Mouse (Mus musculus) embryonic facial prominence, embryonic 13.5 days (tissue): ENCODE data around the gene Trim58. TPM values are rescaled to one million over a fixed set of nuclear protein-coding genes. Genes with fewer than 3 reads are reported as not detected.

ENCODE experiments used
- ATAC-seq: fragments of 200-750 bp; cut with Nextera tagmentation; 2 replicates; pipeline ENCODE4 v1.8.0; 2017; ENCODE audit warnings: low read depth; ENCODE audit not compliant: insufficient number of reproducible peaks, insufficient read depth, low FRiP score, low TSS enrichment
- H3K27ac ChIP-seq: fragments of 300-500 bp; sonication (generic); 2 replicates; pipeline ENCODE4 v1.5.1; 2015; ENCODE audit warnings: moderate library complexity, mild to moderate bottlenecking, inconsistent platforms
- H3K27me3 ChIP-seq: fragments of 300-500 bp; sonication (generic); 2 replicates; pipeline ENCODE4 v1.6.1; 2015; ENCODE audit warnings: mild to moderate bottlenecking, inconsistent platforms
- H3K36me3 ChIP-seq: fragments of 300-500 bp; sonication (generic); 2 replicates; pipeline ENCODE4 v1.6.1; 2015; ENCODE audit warnings: mild to moderate bottlenecking, inconsistent platforms
- H3K4me1 ChIP-seq: fragments of 300-500 bp; sonication (generic); 2 replicates; pipeline ENCODE4 v1.6.1; 2015; ENCODE audit warnings: inconsistent platforms
- H3K4me2 ChIP-seq: fragments of 300-500 bp; sonication (generic); 2 replicates; pipeline ENCODE4 v1.6.1; 2015; ENCODE audit warnings: moderate library complexity, mild to moderate bottlenecking, inconsistent platforms
- H3K4me3 ChIP-seq: fragments of 300-500 bp; sonication (generic); 2 replicates; pipeline ENCODE4 v1.5.1; 2015; ENCODE audit warnings: mild to moderate bottlenecking, inconsistent platforms
- H3K9ac ChIP-seq: fragments of 300-500 bp; sonication (generic); 2 replicates; pipeline ENCODE4 v1.6.1; 2015; ENCODE audit warnings: mild to moderate bottlenecking, inconsistent platforms
- H3K9me3 ChIP-seq: fragments of 300-500 bp; sonication (generic); 2 replicates; pipeline ENCODE4 v1.6.1; 2016; ENCODE audit warnings: inconsistent platforms
- WGBS: fragments of 180-500 bp; shearing (Covaris S2); methylation state at CpG from one replicate; pipeline ENCODE4 v1.1.7; 2015; ENCODE audit warnings: mixed read lengths; 5-methylcytosine and 5-hydroxymethylcytosine counted together
- polyA plus RNA-seq: library from polyadenylated mRNA; unstranded; fragments of >200 nt; fragmentation: Nextera tagmentation; extraction: Ambion mirVana; gene quantifications from 2 replicates; pipeline ENCODE4 v1.2.1, GENCODE M21; 2015

Trim58 gene
- polyA plus RNA-seq, 1 experiment from 2014 or later: 0.13 TPM

DNA sequence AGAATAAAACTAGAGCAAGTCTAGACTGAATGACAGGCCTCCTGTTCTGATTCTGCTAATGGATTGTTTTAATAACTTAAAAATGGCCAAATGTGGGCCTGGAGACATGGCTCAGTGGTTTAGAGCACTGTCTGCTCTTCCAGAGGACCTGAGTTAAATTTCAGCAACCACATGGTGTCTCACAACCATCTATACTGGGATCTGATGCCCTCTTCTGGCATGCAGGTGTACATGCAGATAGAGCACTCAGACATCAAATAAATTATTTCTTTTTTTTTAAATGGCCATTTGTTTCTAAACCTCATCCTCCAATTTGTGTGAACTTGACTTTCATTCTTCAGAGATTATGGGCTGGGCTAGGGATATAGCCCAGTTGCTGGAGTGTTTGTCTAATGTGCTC, 29.0 kb downstream of the Trim58 start:
- no peak overlapping the region for H3K4me3 ChIP-seq
- H3K9me3 ChIP-seq: no peaks in the 10 kb centered on the region
- no peak for ATAC-seq
- H3K36me3 ChIP-seq: no peaks in the 10 kb centered on the region
- H3K27me3 ChIP-seq: no peaks in the 10 kb centered on the region
- H3K4me2 ChIP-seq: no peak overlapping the region
- no peaks in the 10 kb centered on the region for H3K4me1 ChIP-seq
- no peak overlapping the region for H3K9ac ChIP-seq
- H3K27ac ChIP-seq: no peak overlapping the region

DNA sequence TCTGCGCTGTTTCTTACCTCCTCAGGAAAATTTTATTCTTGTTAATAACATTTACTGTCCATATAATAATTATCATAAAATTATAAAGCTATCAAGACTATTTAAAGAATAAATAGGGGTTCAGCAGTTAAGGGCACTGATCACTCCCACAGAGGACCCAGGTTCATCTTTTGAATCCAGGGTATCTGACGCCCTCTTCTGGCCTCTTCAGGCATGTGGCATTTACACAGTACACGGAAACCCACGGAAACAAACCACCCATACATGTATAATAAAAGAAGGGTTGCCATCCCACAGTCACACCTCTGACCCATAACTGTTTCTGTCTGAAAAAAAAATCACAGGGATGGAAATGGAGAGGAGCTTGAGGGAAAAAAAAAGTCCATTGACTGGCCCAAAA, 31.6 kb downstream of the Trim58 start:
- Histone ChIP-seq H3K27me3 (no peaks in the 10 kb centered on the region), H3K27ac (no peak overlapping the region), H3K9me3 (no peaks in the 10 kb centered on the region), H3K36me3 (no peaks in the 10 kb centered on the region), H3K4me1 (no peaks in the 10 kb centered on the region), H3K9ac (no peak overlapping the region), H3K4me3 (no peak overlapping the region), H3K4me2 (no peak overlapping the region)
- WGBS: 54% methylated on average over 4 of the region's 4 CpGs
- ATAC-seq: no peak

DNA sequence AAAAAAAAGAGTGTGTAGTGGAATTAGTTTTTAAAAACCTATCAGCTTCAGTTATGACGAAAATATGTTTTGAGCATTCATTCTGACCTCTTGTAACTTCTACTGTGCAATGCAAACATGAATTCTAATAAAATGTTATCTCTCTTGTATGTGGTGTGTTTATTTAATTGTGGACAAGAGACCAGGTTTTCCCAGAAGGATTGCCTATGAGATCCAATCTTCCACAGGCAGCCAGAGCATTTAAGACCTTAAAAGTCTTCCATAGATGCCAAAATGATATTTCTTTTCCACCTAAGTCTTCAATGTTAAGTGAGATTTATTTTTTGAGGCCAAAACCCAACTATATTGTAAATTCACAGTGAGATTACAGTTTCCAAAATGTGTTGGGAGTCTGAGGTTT, 40.5 kb downstream of the Trim58 start, which contains the start of gene Olfr320:
Gene Olfr320 (plus strand): TSS at position 301 of the 400 bp plus-strand sequence.
- Histone ChIP-seq H3K9me3 (no peaks in the 10 kb centered on the region), H3K27ac (no peak within 1 kb of the TSS), H3K4me1 (no peaks in the 10 kb centered on the region), H3K27me3 (no peaks in the 10 kb centered on the region), H3K9ac (no peak within 1 kb of the TSS), H3K4me3 (no peak within 1 kb of the TSS), H3K4me2 (no peak within 1 kb of the TSS), H3K36me3 (no peaks in the 10 kb centered on the region)
- WGBS: 93% methylated on average over 1 of the region's 1 CpGs
- no peak for ATAC-seq

GRCm38 (mm10) chr11:58698862-58699261, 58.6 kb downstream of the Trim58 start, which contains the start of gene Olfr319:
Gene Olfr319, plus strand, starts transcription at chr11:58699162.
- Histone ChIP-seq H3K4me1 (no peaks in the 10 kb centered on the region), H3K27me3 (no peaks in the 10 kb centered on the region), H3K9ac (no peak within 1 kb of the TSS), H3K36me3 (no peaks in the 10 kb centered on the region), H3K27ac (no peak within 1 kb of the TSS), H3K4me2 (no peak within 1 kb of the TSS), H3K4me3 (no peak within 1 kb of the TSS), H3K9me3 (peaks cover 8% of the 10 kb centered on the region; the same call in 1 of the 2 replicates)
- no peak for ATAC-seq
- WGBS: 89% methylated on average over 3 of the region's 3 CpGs

Other genes with a start within 250 kb of the Trim58 start
- not detected in 2 replicates for gene 1810065E05Rik, start 219.4 kb upstream of the Trim58 start, polyA plus RNA-seq
- not detected in 2 replicates for gene Gm12253, start 207.9 kb upstream of the Trim58 start, polyA plus RNA-seq
- not detected in 2 replicates for gene Lypd9, start 187.5 kb upstream of the Trim58 start, polyA plus RNA-seq
- gene Olfr30, start 178.2 kb upstream of the Trim58 start, polyA plus RNA-seq: 0.14 TPM in 1 of 2 replicates, not detected in the other
- gene Olfr332, start 147.9 kb upstream of the Trim58 start, polyA plus RNA-seq: not detected in 2 replicates
- gene Olfr331, start 137.9 kb upstream of the Trim58 start, polyA plus RNA-seq: not detected in 2 replicates
- 0.54 TPM in 1 of 2 replicates, not detected in the other for gene Olfr330, start 105.6 kb upstream of the Trim58 start, polyA plus RNA-seq
- gene Olfr329-ps, start 94.0 kb upstream of the Trim58 start, polyA plus RNA-seq: not detected in 2 replicates
- gene Olfr328, start 84.8 kb upstream of the Trim58 start, polyA plus RNA-seq: 0.10 TPM in 1 of 2 replicates, not detected in the other
- gene Olfr224, start 69.9 kb upstream of the Trim58 start, polyA plus RNA-seq: not detected in 2 replicates
- not detected in 2 replicates for gene Olfr325, start 62.7 kb upstream of the Trim58 start, polyA plus RNA-seq
- not detected in 2 replicates for gene Olfr324, start 45.4 kb upstream of the Trim58 start, polyA plus RNA-seq
- gene 2210407C18Rik, start 24.4 kb upstream of the Trim58 start, polyA plus RNA-seq: not detected in 2 replicates
- gene Olfr323, start 10.0 kb upstream of the Trim58 start, polyA plus RNA-seq: not detected in 2 replicates
- not detected in 2 replicates for gene Olfr322, start 18.3 kb downstream of the Trim58 start, polyA plus RNA-seq
- not detected in 2 replicates for gene Olfr320, start 40.6 kb downstream of the Trim58 start, polyA plus RNA-seq
- not detected in 2 replicates for gene Olfr319, start 58.7 kb downstream of the Trim58 start, polyA plus RNA-seq
- not detected in 2 replicates for gene Olfr318, start 83.5 kb downstream of the Trim58 start, polyA plus RNA-seq
- gene Olfr317, start 98.7 kb downstream of the Trim58 start, polyA plus RNA-seq: not detected in 2 replicates
- gene Olfr316, start 112.3 kb downstream of the Trim58 start, polyA plus RNA-seq: not detected in 2 replicates
- gene Olfr315, start 132.7 kb downstream of the Trim58 start, polyA plus RNA-seq: not detected in 2 replicates
- gene Olfr314, start 142.5 kb downstream of the Trim58 start, polyA plus RNA-seq: not detected in 2 replicates
- gene Fam183b, start 161.5 kb downstream of the Trim58 start, polyA plus RNA-seq: 0.69 TPM in 1 of 2 replicates, not detected in the other
- not detected in 2 replicates for gene Olfr313, start 174.5 kb downstream of the Trim58 start, polyA plus RNA-seq
- not detected in 2 replicates for gene Olfr312, start 188.8 kb downstream of the Trim58 start, polyA plus RNA-seq
- gene Olfr311, start 198.8 kb downstream of the Trim58 start, polyA plus RNA-seq: not detected in 2 replicates
- 10.8 and 12.3 TPM in 2 replicates for gene Gm12258, start 206.7 kb downstream of the Trim58 start, polyA plus RNA-seq
- gene 2810021J22Rik, start 226.8 kb downstream of the Trim58 start, polyA plus RNA-seq: 8.8 and 10.3 TPM in 2 replicates